Mouse (Mus musculus) brain, embryonic 14.5 days (tissue): ENCODE measurements at regions not wholly inside any gene's neighbourhood (a gene's known extent, or its start where the extent isn't known, plus 50 kb on each side); places are given as distances from the start of the nearest gene placed in this dataset.

Source experiments
- CTCF ChIP-seq: fragments of 200-500 bp; IDR thresholded peaks from 2 replicates; pipeline ENCODE4 v1.5.1; 2012; ENCODE audit warnings: inconsistent platforms, mild to moderate bottlenecking, moderate library complexity, borderline replicate concordance; ENCODE audit not compliant: insufficient read depth, insufficient read length; ENCODE audit errors: extremely low read depth
- POLR2A ChIP-seq: fragments of 200-500 bp; IDR thresholded peaks from 2 replicates; pipeline ENCODE4 v1.6.1; 2012; ENCODE audit warnings: mild to moderate bottlenecking, inconsistent platforms, borderline replicate concordance; ENCODE audit not compliant: poor library complexity, insufficient read depth, insufficient read length, severe bottlenecking; ENCODE audit errors: extremely low read depth

- TF ChIP-seq CTCF (no peak), POLR2A (no peak)
These were observed 412.9 kb upstream of the Zfp703 start for GRCm38 (mm10) chr8:26564254-26564653.
